Mouse (Mus musculus): ENCODE results near the gene H1fnt.

H1fnt gene

DNA sequence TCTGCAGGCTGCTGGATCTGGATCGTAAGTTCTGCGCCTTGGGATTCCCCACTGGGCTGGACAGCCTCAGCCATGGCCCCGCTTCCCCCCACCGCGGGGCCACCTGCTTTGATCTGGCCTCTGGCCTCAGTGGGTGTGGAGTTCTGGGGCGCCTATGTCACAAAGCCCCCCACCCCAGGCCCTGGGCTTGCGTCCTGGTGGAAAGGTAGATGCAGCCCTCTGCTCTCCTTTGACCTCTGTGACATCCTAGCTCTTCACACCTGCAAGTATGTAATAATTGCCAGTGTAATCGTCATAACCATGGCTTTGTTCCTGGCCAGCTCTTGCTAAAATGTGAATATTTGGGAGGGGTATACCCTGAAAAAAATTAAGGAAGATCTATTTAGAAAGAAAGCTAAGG is at the start of gene H1fnt:
TSS of gene H1fnt (minus strand) at position 101 of the 400 bp plus-strand sequence.
- no peak for DNase-seq (ENCODE audit: extremely low spot score)

DNA sequence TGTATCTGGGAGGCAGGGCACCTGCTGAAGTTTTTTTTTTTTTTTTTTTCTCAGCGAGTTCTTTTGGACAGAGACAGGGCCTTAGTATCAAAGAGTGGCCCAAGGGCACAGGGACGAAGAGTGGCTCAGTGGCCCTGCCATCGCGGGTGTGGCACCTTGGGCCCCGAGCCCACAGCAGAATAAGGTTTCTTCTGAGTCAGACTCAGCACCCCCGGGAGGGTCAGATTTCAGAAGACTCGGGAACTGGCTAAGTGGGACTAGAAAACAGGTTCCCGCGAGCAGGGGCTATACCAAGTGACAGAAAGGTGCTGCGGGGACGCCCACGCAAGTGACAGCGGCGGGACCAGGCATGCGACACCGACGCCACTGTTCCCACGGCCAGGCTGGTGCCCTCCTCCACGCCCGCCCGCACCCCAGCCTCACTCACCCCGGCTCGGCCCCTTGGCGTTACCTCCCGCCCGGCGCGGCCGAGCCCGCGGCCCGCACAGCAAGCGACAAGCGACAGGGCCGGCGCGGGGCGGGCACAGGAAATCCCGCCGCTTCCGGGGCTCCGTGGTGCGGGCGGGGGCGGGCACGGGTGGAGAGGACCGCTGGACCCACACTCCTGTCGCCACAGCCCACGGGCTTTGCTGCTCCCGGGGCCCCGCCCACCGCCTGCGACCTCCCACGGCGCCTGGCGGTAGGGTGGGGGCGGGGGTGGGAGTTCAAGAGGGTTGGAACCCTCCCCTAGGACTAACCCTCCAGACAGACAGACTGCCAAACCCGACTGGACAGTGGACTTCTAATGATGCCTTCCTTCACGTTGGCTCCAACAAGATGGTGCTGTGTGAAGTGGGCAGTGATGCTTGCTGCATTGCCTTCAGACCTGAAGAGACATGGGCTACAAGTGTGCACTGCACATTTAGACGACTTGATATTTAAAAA is 38.8 kb upstream of the H1fnt start, which contains the start of gene Zfp641:
TSS of gene Zfp641 (minus strand) at position 534 of the 924 bp plus-strand sequence.
- peak; percentile 21 for DNase-seq (ENCODE audit: extremely low spot score)

DNA sequence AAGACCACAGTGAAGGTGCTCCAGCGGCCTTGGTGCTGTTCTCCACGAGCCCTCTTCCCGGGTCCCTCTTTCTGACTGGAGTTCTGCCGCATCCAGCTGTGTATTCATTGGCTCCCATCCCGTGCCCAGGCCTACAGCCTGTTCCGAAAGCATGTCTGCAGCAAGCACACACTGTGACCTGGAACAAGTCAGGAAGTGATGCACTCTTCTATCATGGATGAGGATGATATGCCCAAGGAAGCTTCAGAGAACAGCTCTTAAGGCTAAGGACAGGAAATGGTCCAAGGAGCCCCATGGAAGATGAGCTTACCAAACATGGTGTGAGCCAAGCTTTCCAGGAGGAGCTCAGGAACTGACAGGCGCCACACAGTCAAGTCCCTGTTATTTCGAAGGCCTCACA is 36.6 kb upstream of the H1fnt start:
- no peak for DNase-seq (ENCODE audit: extremely low spot score)

DNA sequence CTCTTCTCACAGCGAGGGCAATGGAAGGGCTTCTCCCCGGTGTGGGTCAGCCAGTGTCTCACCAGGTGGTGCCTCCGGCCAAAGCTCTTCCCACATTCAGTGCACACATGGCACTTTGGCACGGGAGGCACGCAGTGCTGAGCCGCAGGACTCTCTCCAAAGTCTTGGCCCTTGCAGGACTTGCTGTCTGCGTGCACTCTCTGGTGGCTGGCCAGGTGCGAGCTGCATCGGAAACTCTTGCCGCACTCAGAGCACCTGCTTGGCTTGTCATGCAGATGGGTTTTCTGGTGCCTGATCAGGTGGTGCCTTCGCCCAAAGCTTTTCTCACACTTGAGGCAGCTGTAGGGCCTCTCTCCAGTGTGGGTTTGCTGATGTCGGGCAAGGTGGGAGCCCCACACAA is 31.5 kb upstream of the H1fnt start:
- no peak for DNase-seq (ENCODE audit: extremely low spot score)

DNA sequence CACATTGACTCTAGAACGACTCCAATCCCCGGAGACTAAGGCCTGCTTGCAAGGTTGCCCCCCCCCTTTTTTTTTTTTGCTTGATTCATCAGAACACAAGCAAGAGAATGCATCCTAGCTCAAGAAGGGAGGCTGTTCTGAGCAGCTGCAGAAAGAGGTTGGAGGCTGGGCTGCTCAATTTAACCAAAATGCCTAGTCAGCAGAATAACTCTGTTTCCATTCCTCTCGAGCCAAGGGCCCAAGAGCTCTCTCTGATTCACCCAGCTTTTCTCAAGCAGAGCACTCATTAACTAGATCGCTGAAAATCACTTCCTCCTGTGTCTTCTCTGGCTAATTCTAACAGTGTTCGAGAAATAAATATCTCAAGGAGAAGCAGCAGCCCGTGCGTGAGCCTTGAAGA is 29.3 kb upstream of the H1fnt start:
- no peak for DNase-seq (ENCODE audit: extremely low spot score)

DNA sequence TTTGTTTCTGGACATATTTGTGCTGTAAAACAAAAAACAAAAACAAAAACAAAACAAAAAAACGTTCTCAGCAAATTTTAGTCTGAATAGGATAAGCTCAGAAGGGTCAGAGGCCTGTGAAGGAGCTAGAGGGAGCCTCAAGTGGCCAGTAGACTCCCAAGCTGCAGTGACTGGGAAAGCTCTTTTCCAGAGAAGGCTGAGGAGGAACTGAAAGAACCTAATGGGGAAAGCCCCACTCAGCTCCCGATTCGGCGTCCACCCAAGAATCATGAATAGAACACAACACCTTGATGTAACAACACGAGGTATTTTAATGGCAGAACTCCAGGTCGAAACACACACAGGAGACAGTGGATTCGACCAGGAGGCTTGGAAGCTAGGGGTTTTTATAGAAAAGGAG is 683 bp upstream of the H1fnt start:
- DNase-seq (ENCODE audit: extremely low spot score): no peak

DNA sequence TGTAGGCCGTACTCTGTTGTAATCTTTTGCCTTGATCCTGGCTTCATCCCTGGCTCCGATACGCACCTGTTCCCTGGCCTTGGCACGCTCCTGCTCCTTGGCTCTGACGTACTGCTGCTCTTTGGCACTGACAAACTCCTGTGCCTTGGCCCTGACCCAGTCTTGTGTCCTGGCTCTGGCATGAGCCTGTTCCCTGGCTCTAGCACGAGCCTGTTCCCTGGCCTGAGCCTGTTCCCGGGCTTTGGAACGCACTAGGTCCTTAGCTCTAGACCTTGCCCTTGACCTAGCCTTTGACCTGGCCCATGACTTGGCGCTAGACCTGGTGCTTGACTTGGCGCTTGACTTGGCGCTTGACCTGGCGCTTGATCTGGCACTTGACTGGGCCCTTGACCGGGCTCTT is 822 bp downstream of the H1fnt start:
- no peak for DNase-seq (ENCODE audit: extremely low spot score)

DNA sequence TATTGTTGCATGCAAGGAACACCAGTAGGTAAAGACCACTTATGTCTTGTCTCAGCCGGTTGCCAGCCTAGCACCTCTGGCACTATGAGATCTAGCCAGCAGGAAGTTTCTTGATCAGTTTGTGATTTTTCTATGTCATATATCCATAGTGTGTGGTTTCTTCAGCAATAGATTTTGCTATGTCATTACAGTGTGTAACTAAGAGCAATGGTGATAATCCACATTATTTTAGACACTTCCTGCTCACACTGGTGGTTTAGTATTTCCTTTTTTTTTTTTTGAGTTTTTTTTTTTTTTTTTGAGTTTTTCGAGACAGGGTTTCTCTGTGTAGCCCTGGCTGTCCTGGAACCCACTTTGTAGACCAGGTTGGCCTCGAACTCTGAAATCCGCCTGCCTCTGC is 21.7 kb downstream of the H1fnt start:
- no peak for DNase-seq (ENCODE audit: extremely low spot score)

DNA sequence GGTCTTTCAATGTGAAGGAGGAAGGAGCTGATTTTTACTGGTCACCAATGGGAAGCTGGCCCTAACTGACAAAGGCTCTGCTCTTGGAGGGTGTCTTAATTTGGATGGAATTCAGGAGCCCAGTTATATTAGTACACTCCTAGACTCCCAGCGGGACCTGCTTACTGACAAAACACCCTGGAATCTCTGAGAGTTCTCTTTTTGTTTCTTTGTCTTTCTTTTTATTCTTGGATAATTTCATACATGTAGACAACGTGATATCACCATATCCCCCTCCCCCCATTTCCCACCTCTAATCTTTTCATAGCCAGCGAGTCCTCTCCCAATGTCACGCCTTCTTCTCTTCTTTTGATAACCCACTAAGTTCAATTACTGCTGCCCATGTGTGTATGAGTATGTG is 22.7 kb downstream of the H1fnt start, which contains the start of gene Olfr286:
TSS of gene Olfr286 (minus strand) at position 101 of the 400 bp plus-strand sequence.
- no peak for DNase-seq (ENCODE audit: extremely low spot score)

DNA sequence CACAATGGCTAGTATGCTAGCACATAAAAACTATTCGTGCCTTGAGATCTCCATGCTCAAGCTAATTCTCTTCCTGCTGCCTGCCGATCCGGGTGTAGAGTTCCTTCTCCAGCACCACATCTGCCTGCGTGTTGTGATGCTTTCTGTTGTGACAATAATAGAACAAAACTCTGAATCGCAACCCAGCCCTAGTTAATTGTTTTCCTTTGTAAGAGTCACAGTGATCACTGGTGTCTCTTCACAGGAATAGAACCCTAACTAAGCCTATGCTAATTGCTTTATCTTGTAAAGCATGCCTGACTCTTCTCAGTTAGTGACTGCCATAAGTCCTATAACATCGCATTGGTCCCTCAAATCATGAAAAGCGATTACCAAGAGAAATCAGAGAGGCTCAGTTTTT is 31.0 kb downstream of the H1fnt start:
- no peak for DNase-seq (ENCODE audit: extremely low spot score)

DNA sequence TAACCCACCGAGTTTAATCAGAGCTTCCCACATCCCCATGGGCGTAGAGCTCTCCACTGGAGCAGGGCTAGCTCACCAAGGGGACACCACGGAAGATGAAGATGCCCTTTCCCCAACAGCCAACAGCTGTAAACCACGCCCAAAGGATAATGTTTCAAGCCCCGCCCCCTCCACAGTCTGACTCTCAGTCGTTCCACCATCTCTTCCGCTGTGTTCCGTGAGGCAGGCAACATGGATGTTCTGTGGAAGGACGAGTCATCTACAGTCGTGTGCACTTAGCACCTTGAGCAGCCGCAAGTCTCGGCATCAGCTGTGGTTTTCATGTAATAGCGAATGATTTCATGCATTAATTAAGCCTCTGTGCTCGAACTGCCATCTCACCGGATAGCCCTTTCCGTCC is 31.5 kb downstream of the H1fnt start:
- peak; percentile 10 for DNase-seq (ENCODE audit: extremely low spot score)

DNA sequence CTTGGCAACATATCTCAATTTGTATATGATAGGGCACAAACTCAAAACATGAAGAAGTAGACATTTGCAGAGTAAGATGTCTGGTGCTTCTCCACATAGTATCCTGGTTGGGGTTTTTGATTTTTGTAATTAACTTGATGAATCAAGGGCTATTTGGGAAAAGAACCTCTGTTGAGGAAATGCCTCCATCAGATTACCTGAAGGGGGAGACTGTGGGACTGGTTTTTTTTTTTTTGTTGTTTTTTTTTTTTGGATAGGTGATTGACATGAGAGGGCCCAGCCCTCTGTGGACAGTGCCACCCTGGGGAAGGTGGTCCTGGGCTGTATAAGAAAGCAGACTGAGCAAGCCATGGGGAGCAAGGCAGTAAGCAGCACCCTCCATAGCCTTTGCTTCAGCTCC is 34.7 kb downstream of the H1fnt start:
- DNase-seq (ENCODE audit: extremely low spot score): no peak

DNA sequence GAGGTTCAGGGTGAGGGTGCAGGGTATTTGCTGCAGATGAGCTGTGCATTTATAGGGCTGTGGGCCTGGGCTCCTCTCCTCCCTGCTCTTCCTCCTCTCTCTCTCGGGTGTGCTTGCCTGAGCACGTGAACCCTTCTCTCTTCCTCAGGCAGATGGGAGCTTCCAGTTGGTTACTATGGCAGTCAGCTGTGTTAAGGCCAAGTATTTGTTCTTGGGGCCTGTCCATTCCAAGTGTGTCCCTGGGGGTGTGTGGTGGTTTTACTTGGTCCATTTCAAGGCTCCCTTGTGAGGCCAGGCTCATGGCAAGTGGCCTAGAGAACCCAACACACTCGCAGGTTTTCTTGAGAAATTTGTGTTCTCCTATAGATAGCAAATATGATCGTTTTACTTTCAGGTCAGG is 36.2 kb downstream of the H1fnt start, which contains the start of the genes Gm44579 and Olfr287:
TSS of gene Gm44579 (minus strand) at position 101 of the 400 bp plus-strand sequence.
TSS of gene Olfr287 (minus strand) at position 180 of the 400 bp plus-strand sequence.
- no peak for DNase-seq (ENCODE audit: extremely low spot score)

DNA sequence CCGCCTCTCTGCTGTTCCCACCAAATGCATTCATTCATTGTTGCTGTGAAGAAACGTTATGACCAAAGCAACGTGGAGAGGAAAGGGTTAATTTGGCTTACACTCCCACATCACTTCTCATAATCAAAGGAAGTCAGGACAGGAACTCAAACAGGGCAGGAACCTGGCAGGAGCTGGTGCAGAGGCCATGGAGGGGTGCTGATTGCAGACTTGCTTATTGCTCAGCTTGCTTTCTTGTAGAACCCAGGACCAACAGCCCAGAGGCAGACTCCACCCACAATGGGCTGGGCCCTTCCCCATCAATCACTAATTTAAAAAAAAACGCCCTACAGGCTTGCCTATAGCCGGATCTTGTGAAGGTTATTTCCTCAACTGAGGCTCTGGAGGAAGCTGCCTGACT is 43.0 kb downstream of the H1fnt start:
- DNase-seq (ENCODE audit: extremely low spot score): no peak

DNA sequence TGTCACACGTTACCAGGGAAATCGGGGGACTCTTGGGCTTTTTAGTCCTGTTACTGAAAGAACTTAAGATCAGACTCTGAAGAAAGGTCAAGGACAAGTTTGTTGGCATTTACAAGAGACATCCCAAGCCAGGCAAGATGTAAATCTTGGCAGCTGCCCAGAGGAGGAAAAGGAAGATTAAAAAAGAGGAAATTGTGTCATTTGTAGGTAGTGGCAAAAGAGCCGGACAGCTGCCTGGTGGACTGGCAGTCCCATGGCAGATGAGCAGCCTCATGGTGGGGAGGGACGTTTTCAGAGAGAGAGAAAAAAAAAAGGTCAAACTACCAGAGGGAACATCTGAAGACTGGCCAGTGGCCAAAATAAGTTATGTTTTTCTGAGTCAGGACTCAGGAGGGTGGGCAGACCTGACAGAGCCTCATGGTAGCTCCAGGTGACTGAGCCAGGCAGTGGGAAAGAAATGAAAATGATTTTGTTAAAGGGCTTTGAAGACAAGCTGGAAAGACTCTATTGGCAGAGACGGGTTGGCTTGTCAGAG is 43.7 kb downstream of the H1fnt start:
- no peak for DNase-seq (ENCODE audit: extremely low spot score)

DNA sequence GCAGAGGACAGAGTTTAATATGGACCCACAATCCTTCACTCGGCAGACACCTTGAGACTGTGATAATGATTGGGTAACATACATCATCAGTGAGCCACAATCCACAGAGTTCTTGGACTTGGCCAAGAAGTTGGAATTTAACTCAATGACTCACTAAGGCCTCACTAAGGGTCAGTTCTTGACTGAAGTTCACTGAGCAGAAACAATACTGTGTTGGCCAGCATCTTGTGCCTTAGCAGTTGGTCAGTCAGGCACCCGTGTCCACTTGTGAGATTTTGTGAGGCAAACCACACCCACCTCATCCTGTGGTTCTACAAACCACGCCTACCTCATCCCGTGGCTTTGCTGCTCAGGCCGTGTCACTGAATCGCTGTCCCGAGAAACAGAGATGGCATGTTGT is 47.4 kb downstream of the H1fnt start:
- DNase-seq (ENCODE audit: extremely low spot score): no peak
